In the genomic region with DNA sequence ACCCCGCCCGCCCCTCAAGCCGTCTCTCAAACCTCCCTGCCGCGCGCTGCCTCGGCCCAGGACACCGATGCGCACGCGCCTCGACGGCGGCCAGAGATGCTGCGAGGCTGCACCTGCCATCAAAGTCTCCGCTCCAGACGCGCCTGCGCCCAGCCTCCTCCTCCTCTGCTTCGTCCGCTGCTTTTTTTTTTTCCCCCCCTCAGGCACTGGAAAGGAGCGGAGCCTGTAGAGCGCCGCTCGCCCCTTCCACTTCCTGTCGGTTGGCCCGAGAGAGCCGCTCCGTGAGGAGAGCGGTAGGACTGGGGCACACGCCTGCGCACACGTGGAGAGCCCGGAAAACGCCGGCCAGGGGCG, we compare ENCODE assay signal across 7 mouse cellular contexts. TPM values are rescaled to one million over a fixed set of nuclear protein-coding genes. Genes with fewer than 3 reads are reported as not detected.
DNase-seq lines count a peak whose midpoint lies in the region; ATAC-seq and TF ChIP-seq lines count a peak whose summit lies in the region.

No protein-coding gene starts in this region.

- ATAC-seq in lung, embryonic 16.5 days (ENCODE audit: low read depth), result peak; percentile 71
- ATAC-seq in embryonic facial prominence, embryonic 14.5 days (ENCODE audit: low read depth), result peak; percentile 77
- peak; percentile 89 for ATAC-seq in hindbrain, embryonic 16.5 days
- ATAC-seq in liver, embryonic 13.5 days (ENCODE audit: low read depth), result no peak; the same call in 1 of the 2 replicates
- ATAC-seq in stomach, embryonic 14.5 days (ENCODE audit: insufficient number of reproducible peaks, insufficient read depth, low FRiP score, low read depth), result peak; percentile 73

- H3K36me3 ChIP-seq in lung, embryonic 16.5 days (ENCODE audit: control insufficient read depth, insufficient read depth, low read length), result no peaks in the 10 kb centered on the region
- H3K36me3 ChIP-seq in embryonic facial prominence, embryonic 14.5 days (ENCODE audit: control insufficient read depth, insufficient read depth, low read length), result no peaks in the 10 kb centered on the region
- no peaks in the 10 kb centered on the region for H3K36me3 ChIP-seq in hindbrain, embryonic 16.5 days (ENCODE audit: control insufficient read depth, insufficient read depth, low read length)
- no peaks in the 10 kb centered on the region for H3K36me3 ChIP-seq in liver, embryonic 13.5 days
- no peaks in the 10 kb centered on the region for H3K36me3 ChIP-seq in stomach, embryonic 14.5 days (ENCODE audit: control insufficient read depth, insufficient read depth, low read length)

- 2% methylated on average over 23 of the region's 37 CpGs for WGBS in lung, embryonic 16.5 days
- WGBS in lung, adult 2 months, result under 1% methylated on average over 35 of the region's 37 CpGs
- WGBS in embryonic facial prominence, embryonic 14.5 days, result under 1% methylated on average over 16 of the region's 37 CpGs
- 2% methylated on average over 18 of the region's 37 CpGs for WGBS in hindbrain, embryonic 16.5 days
- 2% methylated on average over 31 of the region's 37 CpGs for WGBS in liver, embryonic 13.5 days (ENCODE audit: insufficient replicate concordance)
- 0% methylated on average over 19 of the region's 37 CpGs for WGBS in stomach, embryonic 14.5 days

- H3K27ac ChIP-seq in lung, embryonic 16.5 days (ENCODE audit: low read length), result no peak overlapping the region
- no peak overlapping the region for H3K27ac ChIP-seq in embryonic facial prominence, embryonic 14.5 days (replicated peaks; ENCODE audit: low read depth, low read length)
- no peak overlapping the region; the same call in 1 of the 2 replicates for H3K27ac ChIP-seq in hindbrain, embryonic 16.5 days (ENCODE audit: low read depth, low read length)
- no peak overlapping the region for H3K27ac ChIP-seq in liver, embryonic 13.5 days
- no peak overlapping the region for H3K27ac ChIP-seq in stomach, embryonic 14.5 days (ENCODE audit: low read length)

- H3K4me2 ChIP-seq in lung, embryonic 16.5 days (ENCODE audit: low read depth, low read length), result peak overlapping the region; percentile 86
- peak overlapping the region; percentile 88 for H3K4me2 ChIP-seq in embryonic facial prominence, embryonic 14.5 days (ENCODE audit: low read depth, low read length)
- peak overlapping the region; percentile 96 for H3K4me2 ChIP-seq in hindbrain, embryonic 16.5 days (ENCODE audit: low read length)
- peak overlapping the region; percentile 57 for H3K4me2 ChIP-seq in liver, embryonic 13.5 days
- H3K4me2 ChIP-seq in stomach, embryonic 14.5 days (replicated peaks; ENCODE audit: low read depth, low read length), result peak overlapping the region; percentile 88

- no peak for DNase-seq in lung, adult 2 months
- peak; percentile 36 for DNase-seq in embryonic facial prominence, embryonic 14.5 days (ENCODE audit: low spot score)
- DNase-seq in liver, embryonic 13.5 days, result no peak
- no peak for DNase-seq in B cell, adult 2 months

- peaks cover 27% of the 10 kb centered on the region for H3K27me3 ChIP-seq in lung, embryonic 16.5 days (ENCODE audit: control insufficient read depth, insufficient read depth, low read depth, low read length)
- H3K27me3 ChIP-seq in embryonic facial prominence, embryonic 14.5 days (replicated peaks; ENCODE audit: control insufficient read depth, insufficient read depth, low read length), result peaks cover 47% of the 10 kb centered on the region
- 0 out of 2 replicates have a peak, but pooled peaks cover 2% of the 10 kb centered on the region for H3K27me3 ChIP-seq in hindbrain, embryonic 16.5 days (replicated peaks; ENCODE audit: control insufficient read depth, insufficient read depth, low read length)
- peaks cover 34% of the 10 kb centered on the region for H3K27me3 ChIP-seq in liver, embryonic 13.5 days
- 0 out of 2 replicates have a peak, but pooled peaks cover 4% of the 10 kb centered on the region for H3K27me3 ChIP-seq in stomach, embryonic 14.5 days (ENCODE audit: control insufficient read depth, insufficient read depth, low read length)

- H3K4me3 ChIP-seq in lung, embryonic 16.5 days (ENCODE audit: low read length), result peak overlapping the region; percentile 58
- no peak overlapping the region for H3K4me3 ChIP-seq in lung, adult 2 months (replicated peaks; ENCODE audit: extremely low read depth, low read depth, low read length)
- H3K4me3 ChIP-seq in embryonic facial prominence, embryonic 14.5 days (ENCODE audit: low read depth, low read length), result peak overlapping the region; percentile 51
- peak overlapping the region; percentile 82 for H3K4me3 ChIP-seq in hindbrain, embryonic 16.5 days (ENCODE audit: low read length)
- H3K4me3 ChIP-seq in liver, embryonic 13.5 days (replicated peaks), result peak overlapping the region; percentile 48
- peak overlapping the region; percentile 62 for H3K4me3 ChIP-seq in stomach, embryonic 14.5 days (ENCODE audit: low read depth, low read length)

- no peak overlapping the region for H3K9ac ChIP-seq in lung, embryonic 16.5 days (ENCODE audit: low read length)
- H3K9ac ChIP-seq in embryonic facial prominence, embryonic 14.5 days (ENCODE audit: low read depth, low read length), result no peak overlapping the region
- H3K9ac ChIP-seq in hindbrain, embryonic 16.5 days (ENCODE audit: low read depth, low read length), result peak overlapping the region; percentile 73
- H3K9ac ChIP-seq in liver, embryonic 13.5 days, result no peak overlapping the region
- no peak overlapping the region for H3K9ac ChIP-seq in stomach, embryonic 14.5 days (replicated peaks; ENCODE audit: low read depth, low read length)

- TF ChIP-seq POLR2A in lung, adult 2 months (IDR thresholded peaks at IDR 0.05; ENCODE audit: borderline replicate concordance, extremely low read depth, low read depth, low read length), result no peak

- H3K9me3 ChIP-seq in lung, embryonic 16.5 days (ENCODE audit: control insufficient read depth, low read length), result no peaks in the 10 kb centered on the region
- H3K9me3 ChIP-seq in embryonic facial prominence, embryonic 14.5 days (ENCODE audit: control insufficient read depth, low read length), result no peaks in the 10 kb centered on the region
- H3K9me3 ChIP-seq in hindbrain, embryonic 16.5 days (ENCODE audit: control insufficient read depth, low read length), result no peaks in the 10 kb centered on the region
- no peaks in the 10 kb centered on the region for H3K9me3 ChIP-seq in liver, embryonic 13.5 days (replicated peaks)
- no peaks in the 10 kb centered on the region for H3K9me3 ChIP-seq in stomach, embryonic 14.5 days (ENCODE audit: control insufficient read depth, low read depth, low read length)

- no peak for TF ChIP-seq CTCF in lung, adult 2 months (IDR thresholded peaks at IDR 0.05; ENCODE audit: insufficient read depth, low read length)

- H3K4me1 ChIP-seq in lung, embryonic 16.5 days (replicated peaks; ENCODE audit: control insufficient read depth, insufficient read depth, low read length), result peaks cover 10% of the 10 kb centered on the region
- no peaks in the 10 kb centered on the region for H3K4me1 ChIP-seq in lung, adult 2 months (ENCODE audit: control insufficient read depth, insufficient read depth, low read length)
- H3K4me1 ChIP-seq in embryonic facial prominence, embryonic 14.5 days (ENCODE audit: control insufficient read depth, insufficient read depth, low read length), result no peaks in the 10 kb centered on the region; the same call in 1 of the 2 replicates
- H3K4me1 ChIP-seq in hindbrain, embryonic 16.5 days (ENCODE audit: control insufficient read depth, insufficient read depth, low read depth, low read length), result peaks cover 5% of the 10 kb centered on the region
- peaks cover 4% of the 10 kb centered on the region for H3K4me1 ChIP-seq in liver, embryonic 13.5 days (replicated peaks)
- no peaks in the 10 kb centered on the region for H3K4me1 ChIP-seq in stomach, embryonic 14.5 days (ENCODE audit: control insufficient read depth, insufficient read depth, low read length)

RNA-seq across cellular contexts. Expression of a gene that starts 0.3 kb away (rescaled TPM):
- polyA plus RNA-seq in lung, embryonic 16.5 days (2015; fragmentation: Nextera tagmentation; extraction: Ambion mirVana), result 2.8 and 3.3 TPM in 2 replicates
- polyA plus RNA-seq in lung, adult 2 months (2012; rRNA removed), result 0.35 and 0.44 TPM in 2 replicates
- 1.7 and 1.8 TPM in 2 replicates for polyA plus RNA-seq in embryonic facial prominence, embryonic 14.5 days (2014; fragmentation: Nextera tagmentation; extraction: Ambion mirVana)
- 3.3 and 4.0 TPM in 2 replicates for polyA plus RNA-seq in hindbrain, embryonic 16.5 days (2015; fragmentation: Nextera tagmentation; extraction: Ambion mirVana)
- polyA plus RNA-seq in liver, embryonic 13.5 days (2015; fragmentation: Nextera tagmentation; extraction: Ambion mirVana), result 0.14 and 0.16 TPM in 2 replicates
- polyA plus RNA-seq in stomach, embryonic 14.5 days (2014; fragmentation: Nextera tagmentation; extraction: Ambion mirVana), result 26.7 and 28.0 TPM in 2 replicates
